Mouse (Mus musculus) hindbrain, embryonic 13.5 days (tissue): ENCODE results near the gene Ccdc177. TPM values are rescaled to one million over a fixed set of nuclear protein-coding genes. Genes with fewer than 3 reads are reported as not detected.

Experiments used
- ATAC-seq: fragments of 200-750 bp; cut with Nextera tagmentation; 2 replicates; pipeline ENCODE4 v1.8.0; 2017; ENCODE audit warnings: moderate TSS enrichment; ENCODE audit not compliant: low FRiP score
- H3K27ac ChIP-seq: fragments of 300-500 bp; sonication (generic); 2 replicates; pipeline ENCODE4 v1.5.1; 2015; ENCODE audit warnings: inconsistent platforms, mild to moderate bottlenecking, moderate library complexity
- H3K27me3 ChIP-seq: fragments of 300-500 bp; sonication (generic); 2 replicates; pipeline ENCODE4 v1.6.1; 2015; ENCODE audit warnings: mild to moderate bottlenecking, inconsistent platforms
- H3K36me3 ChIP-seq: fragments of 300-500 bp; sonication (generic); 2 replicates; pipeline ENCODE4 v1.6.1; 2015; ENCODE audit warnings: mild to moderate bottlenecking, inconsistent platforms
- H3K4me1 ChIP-seq: fragments of 300-500 bp; sonication (generic); replicated peaks from 2 replicates; pipeline ENCODE4 v1.6.1; 2015; ENCODE audit warnings: inconsistent platforms
- H3K4me2 ChIP-seq: fragments of 300-500 bp; sonication (generic); 2 replicates; pipeline ENCODE4 v1.6.1; 2015; ENCODE audit warnings: inconsistent platforms, mild to moderate bottlenecking, moderate library complexity
- H3K4me3 ChIP-seq: fragments of 300-500 bp; sonication (generic); 2 replicates; pipeline ENCODE4 v1.5.1; 2015; ENCODE audit warnings: mild to moderate bottlenecking, inconsistent platforms
- H3K9ac ChIP-seq: fragments of 300-500 bp; sonication (generic); 2 replicates; pipeline ENCODE4 v1.6.1; 2015; ENCODE audit warnings: mild to moderate bottlenecking, inconsistent platforms
- H3K9me3 ChIP-seq: fragments of 300-500 bp; sonication (generic); 2 replicates; pipeline ENCODE4 v1.6.1; 2016; ENCODE audit warnings: inconsistent platforms
- WGBS: fragments of 180-500 bp; shearing (Covaris S2); methylation state at CpG from one replicate; pipeline ENCODE4 v1.1.7; 2015; 5-methylcytosine and 5-hydroxymethylcytosine counted together
- polyA plus RNA-seq: library from polyadenylated mRNA; unstranded; fragments of >200 nt; fragmentation: Nextera tagmentation; extraction: Ambion mirVana; gene quantifications from 2 replicates; pipeline ENCODE4 v1.2.1, GENCODE M21; 2015

Ccdc177 gene
- polyA plus RNA-seq, 1 experiment from 2014 or later: 4.0 TPM

DNA sequence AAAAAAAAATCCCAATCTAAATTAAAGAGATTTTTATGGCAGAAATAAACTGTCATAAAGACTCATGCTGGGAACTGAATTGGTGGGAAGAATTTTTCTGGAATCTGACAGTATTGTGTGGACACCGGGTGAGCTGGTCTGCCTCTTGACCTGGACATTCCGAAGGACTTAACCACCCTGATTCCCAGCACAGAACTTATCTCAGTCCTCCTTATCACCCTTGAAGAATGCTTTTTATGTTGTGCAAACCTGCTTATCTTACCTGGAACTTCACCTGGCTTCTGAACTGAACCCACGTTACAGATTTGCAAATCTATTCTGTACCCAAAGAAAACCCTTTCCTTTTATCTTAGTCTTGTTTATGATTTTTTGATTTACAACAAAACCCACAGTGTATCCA lies 21.7 kb upstream of the Ccdc177 start:
- 95% methylated on average over 3 of the region's 3 CpGs for WGBS
- Histone ChIP-seq H3K27me3 (no peaks in the 10 kb centered on the region), H3K9ac (no peak overlapping the region), H3K4me1 (no peaks in the 10 kb centered on the region), H3K27ac (no peak overlapping the region), H3K4me2 (no peak overlapping the region), H3K9me3 (no peaks in the 10 kb centered on the region), H3K36me3 (no peaks in the 10 kb centered on the region), H3K4me3 (no peak overlapping the region)
- ATAC-seq: no peak

GRCm38 (mm10) chr12:80779760-80780159 lies 19.3 kb upstream of the Ccdc177 start:
- WGBS: over 99% methylated on average over 4 of the region's 4 CpGs
- Histone ChIP-seq H3K27ac (no peak overlapping the region), H3K9me3 (no peaks in the 10 kb centered on the region), H3K36me3 (no peaks in the 10 kb centered on the region), H3K27me3 (no peaks in the 10 kb centered on the region), H3K4me1 (no peaks in the 10 kb centered on the region), H3K4me2 (no peak overlapping the region), H3K4me3 (no peak overlapping the region), H3K9ac (no peak overlapping the region)
- no peak for ATAC-seq

DNA sequence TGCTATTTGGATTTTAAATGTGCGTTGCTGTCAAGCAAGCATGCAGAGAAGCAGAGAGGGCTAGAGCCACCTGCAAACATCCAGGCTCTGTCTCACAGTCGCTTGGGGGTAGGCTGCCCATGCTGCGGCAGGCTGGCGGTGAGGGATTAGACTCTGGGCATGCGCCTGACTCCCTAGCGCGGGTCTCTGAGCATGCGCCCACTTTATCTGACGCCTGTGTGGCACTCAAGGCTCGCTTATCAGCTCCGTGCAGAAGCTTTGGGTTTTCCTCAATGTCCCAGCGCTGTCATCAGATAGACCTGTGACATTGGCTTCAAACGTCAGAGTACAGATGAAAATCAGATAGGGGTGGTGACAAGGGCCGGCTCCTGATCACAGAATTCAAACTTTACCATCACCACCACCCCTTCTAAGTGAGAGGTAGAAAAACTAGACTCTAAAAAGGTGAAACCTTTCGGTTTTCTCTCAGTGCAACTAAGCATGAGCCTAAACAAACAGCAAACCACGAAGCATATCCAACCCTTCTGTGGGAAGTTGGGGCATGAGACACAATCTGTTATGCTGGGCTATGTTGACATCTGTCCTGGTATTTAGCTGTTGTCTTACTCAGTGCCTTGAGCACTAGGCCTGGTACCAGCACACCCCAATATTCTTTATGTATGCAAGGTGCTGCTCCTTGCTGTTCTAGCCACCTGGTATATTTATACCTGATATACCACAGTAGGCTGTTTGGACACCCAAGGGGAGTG lies 17.9 kb upstream of the Ccdc177 start:
- WGBS: 79% methylated on average over 16 of the region's 16 CpGs
- H3K4me2 ChIP-seq: no peak overlapping the region
- ATAC-seq: no peak
- no peak overlapping the region for H3K4me3 ChIP-seq
- no peak overlapping the region for H3K9ac ChIP-seq
- H3K27ac ChIP-seq: no peak overlapping the region
- H3K4me1 ChIP-seq: no peaks in the 10 kb centered on the region
- H3K27me3 ChIP-seq: no peaks in the 10 kb centered on the region
- H3K9me3 ChIP-seq: no peaks in the 10 kb centered on the region
- no peaks in the 10 kb centered on the region for H3K36me3 ChIP-seq

DNA sequence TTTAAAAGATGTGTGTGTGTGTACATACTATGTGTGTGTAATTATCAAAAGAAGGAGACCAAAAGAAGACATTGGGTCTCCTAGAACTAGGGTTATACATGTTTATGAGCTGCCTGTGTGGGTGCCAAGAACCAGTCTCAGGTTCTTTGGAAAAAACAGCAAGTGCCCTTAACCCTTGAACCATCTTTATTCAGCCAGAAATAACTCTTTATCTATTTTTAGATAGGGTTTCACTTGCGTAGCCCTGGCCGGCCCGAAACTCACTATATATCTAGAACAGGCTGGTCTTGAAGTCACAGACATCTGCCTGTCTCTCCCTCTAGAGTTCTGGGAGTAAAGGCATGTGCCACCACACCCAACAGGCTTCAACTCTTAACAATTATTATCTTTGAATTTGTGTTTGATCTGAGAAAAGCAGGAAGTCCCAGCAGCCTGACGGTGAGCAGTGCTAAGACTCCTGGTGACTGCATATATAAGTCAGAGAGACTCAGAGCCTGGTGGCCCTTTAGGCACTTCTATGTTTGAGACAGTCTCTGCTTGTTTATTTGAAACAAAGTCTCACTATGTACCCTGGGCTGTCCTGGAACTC lies 15.7 kb upstream of the Ccdc177 start:
- Histone ChIP-seq H3K4me3 (no peak overlapping the region), H3K27ac (no peak overlapping the region), H3K36me3 (no peaks in the 10 kb centered on the region), H3K4me1 (no peaks in the 10 kb centered on the region), H3K4me2 (no peak overlapping the region), H3K9ac (no peak overlapping the region), H3K27me3 (no peaks in the 10 kb centered on the region), H3K9me3 (no peaks in the 10 kb centered on the region)
- 89% methylated on average over 4 of the region's 4 CpGs for WGBS
- no peak for ATAC-seq

- Histone ChIP-seq H3K27ac (no peak overlapping the region), H3K36me3 (no peaks in the 10 kb centered on the region), H3K4me2 (no peak overlapping the region), H3K9me3 (no peaks in the 10 kb centered on the region), H3K27me3 (no peaks in the 10 kb centered on the region), H3K9ac (no peak overlapping the region), H3K4me1 (no peaks in the 10 kb centered on the region), H3K4me3 (no peak overlapping the region)
- no peak for ATAC-seq
- 77% methylated on average over 7 of the region's 7 CpGs for WGBS
Observed at GRCm38 (mm10) chr12:80774786-80775185, 14.3 kb upstream of the Ccdc177 start.

GRCm38 (mm10) chr12:80769697-80770096 lies 9.2 kb upstream of the Ccdc177 start:
- no peaks in the 10 kb centered on the region for H3K36me3 ChIP-seq
- WGBS: 20% methylated on average over 11 of the region's 11 CpGs
- H3K4me2 ChIP-seq: peak overlapping the region; percentile 15; the same call in 1 of the 2 replicates
- peak; percentile 87 for ATAC-seq
- no peaks in the 10 kb centered on the region for H3K9me3 ChIP-seq
- no peak overlapping the region for H3K27ac ChIP-seq
- H3K9ac ChIP-seq: no peak overlapping the region
- H3K4me3 ChIP-seq: no peak overlapping the region
- no peaks in the 10 kb centered on the region for H3K27me3 ChIP-seq
- no peaks in the 10 kb centered on the region for H3K4me1 ChIP-seq

DNA sequence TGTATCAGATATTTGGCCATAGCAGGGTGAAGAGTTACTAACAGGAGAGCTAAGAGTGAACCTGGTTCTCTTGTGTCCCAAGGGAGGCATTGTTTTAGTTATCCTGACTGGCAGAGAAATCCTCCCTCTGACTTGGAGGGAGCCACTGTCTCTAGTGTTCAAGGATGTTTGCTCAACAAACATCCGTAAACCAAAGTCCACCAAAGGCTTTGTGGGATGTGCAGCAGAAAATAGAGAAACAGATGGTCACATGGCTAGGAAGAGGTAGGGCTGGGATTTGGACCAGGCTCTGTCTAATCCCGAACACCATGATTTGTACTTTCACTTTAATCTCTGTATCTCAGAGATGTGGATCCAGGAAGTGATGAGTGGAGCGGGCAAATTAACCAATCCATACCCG lies 3.6 kb upstream of the Ccdc177 start:
- H3K27ac ChIP-seq: no peak overlapping the region
- no peak overlapping the region for H3K4me3 ChIP-seq
- 78% methylated on average over 4 of the region's 4 CpGs for WGBS
- H3K27me3 ChIP-seq: 0 out of 2 replicates have a peak, but pooled peaks cover 2% of the 10 kb centered on the region
- ATAC-seq: no peak
- no peaks in the 10 kb centered on the region for H3K9me3 ChIP-seq
- H3K36me3 ChIP-seq: no peaks in the 10 kb centered on the region
- H3K9ac ChIP-seq: no peak overlapping the region
- peaks cover 8% of the 10 kb centered on the region for H3K4me1 ChIP-seq
- no peak overlapping the region for H3K4me2 ChIP-seq

DNA sequence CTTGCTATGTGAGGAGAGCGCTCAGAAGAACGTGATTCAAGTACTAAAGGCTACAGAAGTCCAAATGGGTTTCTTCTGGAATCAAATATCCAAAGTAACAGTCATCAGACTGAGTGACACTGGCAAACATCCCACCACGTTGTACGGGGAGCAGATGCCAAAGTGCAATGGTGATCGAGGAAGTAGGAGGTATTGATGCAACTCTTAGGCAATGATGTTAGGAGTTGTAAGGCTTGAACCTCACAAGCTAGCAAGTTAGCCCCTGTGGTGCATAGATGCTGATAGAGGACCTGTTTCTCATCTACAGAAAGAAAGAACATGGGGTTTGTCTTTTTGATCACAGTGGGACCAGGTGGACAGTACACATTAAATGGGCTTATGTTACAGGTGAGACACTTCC lies 2.5 kb upstream of the Ccdc177 start:
- Histone ChIP-seq H3K9ac (no peak overlapping the region), H3K4me3 (no peak overlapping the region), H3K9me3 (0 out of 2 replicates have a peak, but pooled peaks cover under 1% of the 10 kb centered on the region), H3K36me3 (peaks cover 11% of the 10 kb centered on the region), H3K4me2 (no peak overlapping the region), H3K4me1 (peaks cover 19% of the 10 kb centered on the region), H3K27ac (no peak overlapping the region), H3K27me3 (peaks cover 5% of the 10 kb centered on the region; the same call in 1 of the 2 replicates)
- WGBS: 91% methylated on average over 5 of the region's 5 CpGs
- ATAC-seq: no peak

GRCm38 (mm10) chr12:80759713-80760395 lies 633 bp downstream of the Ccdc177 start:
- ATAC-seq: peak; percentile 68
- Histone ChIP-seq H3K36me3 (peaks cover 42% of the 10 kb centered on the region), H3K9ac (peak overlapping the region; percentile 97), H3K27ac (peak overlapping the region; percentile 98), H3K27me3 (peaks cover 15% of the 10 kb centered on the region; the same call in 1 of the 2 replicates), H3K4me1 (peaks cover 28% of the 10 kb centered on the region), H3K9me3 (peaks cover 20% of the 10 kb centered on the region), H3K4me3 (peak overlapping the region; percentile 75), H3K4me2 (peak overlapping the region; percentile 80)
- under 1% methylated on average over 22 of the region's 22 CpGs for WGBS

DNA sequence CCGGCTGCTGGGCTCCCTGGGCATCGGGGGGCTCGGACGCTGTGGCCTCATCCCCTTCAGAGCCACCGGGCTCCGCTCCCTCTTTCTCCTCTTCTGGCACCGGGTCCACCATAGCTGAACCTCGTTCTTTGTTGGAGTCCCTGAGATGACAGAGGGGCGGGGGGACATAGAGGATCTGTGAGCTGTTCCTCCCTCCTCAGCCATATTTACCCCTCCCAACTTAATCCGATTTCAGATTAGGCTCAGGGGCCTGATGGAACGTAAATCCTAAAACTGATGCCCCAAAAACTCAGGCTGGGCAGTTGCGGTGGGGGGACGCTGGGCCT lies 1.1 kb downstream of the Ccdc177 start:
- H3K27me3 ChIP-seq: peaks cover 15% of the 10 kb centered on the region; the same call in 1 of the 2 replicates
- WGBS: 0% methylated on average over 13 of the region's 13 CpGs
- H3K4me3 ChIP-seq: peak overlapping the region; percentile 75
- peak; percentile 23 for ATAC-seq
- H3K4me2 ChIP-seq: peak overlapping the region; percentile 80
- peaks cover 23% of the 10 kb centered on the region for H3K9me3 ChIP-seq
- peak overlapping the region; percentile 97 for H3K9ac ChIP-seq
- peaks cover 28% of the 10 kb centered on the region for H3K4me1 ChIP-seq
- H3K27ac ChIP-seq: peak overlapping the region; percentile 98
- peaks cover 47% of the 10 kb centered on the region for H3K36me3 ChIP-seq

- peaks cover 53% of the 10 kb centered on the region for H3K36me3 ChIP-seq
- peaks cover 23% of the 10 kb centered on the region for H3K9me3 ChIP-seq
- H3K9ac ChIP-seq: peak overlapping the region; percentile 97
- H3K4me1 ChIP-seq: peaks cover 28% of the 10 kb centered on the region
- H3K4me3 ChIP-seq: peak overlapping the region; percentile 75
- ATAC-seq: 0 out of 2 replicates have a peak, but pooled peaks have one; percentile 8
- WGBS: 24% methylated on average over 89 of the region's 92 CpGs
- peak overlapping the region; percentile 80 for H3K4me2 ChIP-seq
- H3K27ac ChIP-seq: peak overlapping the region; percentile 98
- H3K27me3 ChIP-seq: peaks cover 15% of the 10 kb centered on the region; the same call in 1 of the 2 replicates
Observed at GRCm38 (mm10) chr12:80758559-80759386, 1.7 kb downstream of the Ccdc177 start.
